Mouse (Mus musculus) hindbrain, embryonic 11.5 days (tissue): Measurements from ENCODE around the gene Dhx40. TPM values are rescaled to one million over a fixed set of nuclear protein-coding genes. Genes with fewer than 3 reads are reported as not detected.
"Not testable (repeated sequence)": the region's sequence is repeated elsewhere in the genome, so short reads cannot be mapped to it uniquely, and the experiment has no call there.

Experiments
- ATAC-seq: fragments of 200-750 bp; cut with Nextera tagmentation; 2 replicates; pipeline ENCODE4 v1.8.0; 2017; ENCODE audit warnings: mild to moderate bottlenecking, moderate TSS enrichment, moderate library complexity; ENCODE audit not compliant: low FRiP score
- DNase-seq: peaks from one replicate; pipeline ENCODE4 v3.0.0-alpha.2; 2015; ENCODE audit warnings: low spot score
- H3K27ac ChIP-seq: fragments of 300-500 bp; sonication (generic); 2 replicates; pipeline ENCODE4 v1.5.1; 2014; ENCODE audit warnings: mild to moderate bottlenecking, low read depth, low read length
- H3K27me3 ChIP-seq: fragments of 300-500 bp; sonication (generic); 2 replicates; pipeline ENCODE4 v1.6.1; 2014; ENCODE audit warnings: mild to moderate bottlenecking, low read length, moderate library complexity, mixed read lengths; ENCODE audit not compliant: control insufficient read depth, insufficient read depth
- H3K36me3 ChIP-seq: fragments of 300-500 bp; sonication (generic); 2 replicates; pipeline ENCODE4 v1.6.1; 2014; ENCODE audit warnings: mild to moderate bottlenecking, low read length, moderate library complexity, mixed read lengths; ENCODE audit not compliant: control insufficient read depth, insufficient read depth
- H3K4me1 ChIP-seq: fragments of 300-500 bp; sonication (generic); replicated peaks from 2 replicates; pipeline ENCODE4 v1.6.1; 2014; ENCODE audit warnings: low read length, mixed read lengths; ENCODE audit not compliant: control insufficient read depth, insufficient read depth
- H3K4me2 ChIP-seq: fragments of 300-500 bp; sonication (generic); replicated peaks from 2 replicates; pipeline ENCODE4 v1.6.1; 2014; ENCODE audit warnings: mild to moderate bottlenecking, low read depth, low read length
- H3K4me3 ChIP-seq: fragments of 300-500 bp; sonication (generic); 2 replicates; pipeline ENCODE4 v1.5.1; 2014; ENCODE audit warnings: low read depth, low read length
- H3K9ac ChIP-seq: fragments of 300-500 bp; sonication (generic); 2 replicates; pipeline ENCODE4 v1.6.1; 2014; ENCODE audit warnings: low read depth, low read length
- H3K9me3 ChIP-seq: fragments of 300-500 bp; sonication (generic); 2 replicates; pipeline ENCODE4 v1.6.1; 2016; ENCODE audit warnings: low read length; ENCODE audit not compliant: control insufficient read depth
- WGBS: fragments of 180-500 bp; shearing (Covaris S2); extraction: QIAGEN DNeasy Blood & Tissue Kit; methylation state at CpG from one replicate; pipeline ENCODE4 v1.1.7; 2014; 5-methylcytosine and 5-hydroxymethylcytosine counted together
- polyA plus RNA-seq: library from polyadenylated mRNA; unstranded; fragments of >200 nt; fragmentation: Nextera tagmentation; extraction: Ambion mirVana; gene quantifications from 2 replicates; pipeline ENCODE4 v1.2.1, GENCODE M21; 2014

Dhx40 gene
- polyA plus RNA-seq, 1 experiment from 2014 or later, result 52.7 TPM

DNA sequence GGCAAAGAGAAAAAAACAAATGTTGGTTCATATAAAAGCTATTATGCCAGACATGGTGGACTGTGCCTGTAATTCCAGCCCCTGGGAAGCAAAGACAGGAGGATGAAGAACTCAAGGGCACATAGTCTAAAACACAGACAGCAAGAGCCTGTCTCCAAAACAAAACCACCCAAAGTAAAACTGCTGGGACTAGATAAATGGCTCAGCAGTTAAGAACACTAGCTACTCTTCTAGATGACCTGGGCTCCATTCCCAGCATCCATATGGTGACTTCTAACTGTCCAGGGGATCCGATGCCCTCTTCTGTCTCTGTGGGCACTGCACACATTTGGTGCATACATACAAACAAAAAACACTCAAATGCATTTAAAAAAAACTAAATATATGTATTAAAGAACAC is 56.5 kb downstream of the Dhx40 start:
- 95% methylated on average over 1 of the region's 1 CpGs for WGBS
- no peak for ATAC-seq

DNA sequence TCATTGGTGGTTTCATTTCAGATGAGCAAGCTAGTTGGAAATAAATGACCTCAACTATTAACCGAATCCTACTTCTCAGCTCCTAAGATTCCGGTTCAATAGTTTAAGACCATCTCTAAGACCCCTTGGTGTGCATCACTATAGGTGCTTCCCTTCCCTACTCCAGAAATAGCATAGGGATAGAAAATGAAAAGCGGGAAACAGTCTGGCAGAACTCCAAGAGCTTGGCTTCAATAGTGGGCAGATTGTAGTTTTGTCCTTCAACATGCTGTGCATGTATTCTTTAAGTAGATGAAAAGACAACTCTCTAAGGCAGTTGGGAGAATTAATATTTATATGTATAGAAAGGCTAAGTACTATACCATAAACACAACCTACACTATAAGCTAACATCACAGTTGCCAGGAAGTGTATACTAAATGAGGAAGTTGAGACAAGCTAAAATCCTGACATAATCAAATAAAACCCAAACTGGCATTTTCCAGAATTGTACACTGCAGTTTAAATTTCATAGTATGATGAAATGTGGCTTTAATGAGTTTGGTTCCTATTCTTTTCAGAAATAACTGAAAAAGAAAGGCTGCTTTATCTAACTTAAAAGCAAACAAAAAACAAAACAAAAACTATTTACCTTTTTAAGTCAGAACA is 57.6 kb downstream of the Dhx40 start:
- Histone ChIP-seq H3K4me2 (no peak overlapping the region), H3K27ac (no peak overlapping the region), H3K9me3 (no peaks in the 10 kb centered on the region), H3K27me3 (no peaks in the 10 kb centered on the region), H3K4me1 (no peaks in the 10 kb centered on the region), H3K9ac (no peak overlapping the region), H3K36me3 (no peaks in the 10 kb centered on the region), H3K4me3 (no peak overlapping the region)
- 94% methylated on average over 3 of the region's 3 CpGs for WGBS
- DNase-seq (no peak), ATAC-seq (no peak)

More for the DNA sequence above, 56.5 kb downstream of the Dhx40 start:
- Histone ChIP-seq H3K4me3 (no peak overlapping the region), H3K4me1 (no peaks in the 10 kb centered on the region; the same call in 1 of the 2 replicates), H3K4me2 (no peak overlapping the region), H3K9ac (no peak overlapping the region), H3K9me3 (no peaks in the 10 kb centered on the region), H3K27me3 (no peaks in the 10 kb centered on the region), H3K27ac (no peak overlapping the region), H3K36me3 (no peaks in the 10 kb centered on the region)
- no peak for DNase-seq

DNA sequence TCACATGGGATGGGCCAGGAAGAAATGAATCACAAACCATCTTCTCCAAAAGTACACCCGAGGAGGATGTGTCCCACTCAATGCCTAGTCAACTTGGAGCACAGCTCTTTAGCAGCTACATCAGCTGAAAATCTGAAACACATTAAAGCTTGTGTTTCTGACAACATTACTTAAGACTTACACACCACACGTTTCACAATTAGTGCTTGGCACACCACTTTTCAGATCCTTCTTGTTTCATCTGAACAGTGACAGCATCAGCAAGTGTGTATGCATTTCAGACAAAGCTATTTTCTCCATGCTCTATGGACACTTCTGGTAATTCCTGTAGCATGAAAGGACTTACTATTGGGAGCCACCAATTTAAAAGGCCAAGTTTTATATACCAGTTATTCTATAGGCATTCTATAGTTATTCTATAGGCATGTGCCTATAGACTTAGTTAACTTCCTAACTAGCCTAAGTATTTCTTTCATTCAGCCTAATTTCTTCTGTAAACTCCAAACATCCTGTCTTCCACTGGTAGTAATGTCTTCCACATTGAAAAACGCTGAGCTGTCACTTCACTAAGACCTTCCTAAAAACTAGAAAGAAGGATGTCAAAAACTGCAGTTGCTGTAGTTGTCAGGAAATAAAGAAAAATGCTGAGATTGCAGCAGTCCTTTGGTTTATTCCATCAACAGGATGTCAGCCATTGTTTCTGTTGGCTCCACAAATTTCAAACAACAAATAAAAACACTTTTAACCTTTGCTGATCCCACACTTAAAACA is 61.7 kb downstream of the Dhx40 start:
- 82% methylated on average over 3 of the region's 3 CpGs for WGBS
- ATAC-seq, result no peak

DNA sequence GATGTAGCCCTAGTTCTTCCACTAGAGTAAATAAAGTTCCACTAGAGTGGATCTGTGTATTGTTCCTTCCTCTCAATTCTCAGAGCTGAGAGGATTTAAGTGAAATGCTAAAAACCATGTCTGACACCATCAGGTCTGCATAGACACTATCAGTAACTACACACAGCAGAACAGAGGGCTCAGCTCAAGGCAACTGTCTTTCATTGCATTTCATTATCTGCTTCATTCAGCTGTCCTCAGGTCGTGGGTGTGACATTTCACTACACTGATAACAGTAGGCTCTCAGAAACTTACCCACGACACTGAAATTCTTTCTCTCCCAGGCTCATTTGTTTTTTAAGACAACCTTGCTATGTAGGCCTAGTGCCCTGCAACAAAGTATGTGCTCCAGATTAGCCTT is 64.9 kb downstream of the Dhx40 start:
- no peak for ATAC-seq
- H3K27ac ChIP-seq, result no peak overlapping the region
- no peaks in the 10 kb centered on the region for H3K4me1 ChIP-seq
- H3K4me3 ChIP-seq, result no peak overlapping the region
- H3K27me3 ChIP-seq, result no peaks in the 10 kb centered on the region
- 65% methylated on average over 2 of the region's 2 CpGs for WGBS
- H3K9ac ChIP-seq, result no peak overlapping the region
- H3K4me2 ChIP-seq, result no peak overlapping the region
- no peaks in the 10 kb centered on the region for H3K9me3 ChIP-seq
- no peaks in the 10 kb centered on the region for H3K36me3 ChIP-seq
- DNase-seq, result no peak

More for the DNA sequence above, 61.7 kb downstream of the Dhx40 start:
- H3K27ac ChIP-seq, result no peak overlapping the region
- DNase-seq, result no peak
- no peaks in the 10 kb centered on the region for H3K27me3 ChIP-seq
- no peak overlapping the region for H3K4me2 ChIP-seq
- no peak overlapping the region for H3K9ac ChIP-seq
- no peaks in the 10 kb centered on the region for H3K4me1 ChIP-seq
- H3K4me3 ChIP-seq, result no peak overlapping the region
- no peaks in the 10 kb centered on the region for H3K36me3 ChIP-seq
- no peaks in the 10 kb centered on the region for H3K9me3 ChIP-seq

DNA sequence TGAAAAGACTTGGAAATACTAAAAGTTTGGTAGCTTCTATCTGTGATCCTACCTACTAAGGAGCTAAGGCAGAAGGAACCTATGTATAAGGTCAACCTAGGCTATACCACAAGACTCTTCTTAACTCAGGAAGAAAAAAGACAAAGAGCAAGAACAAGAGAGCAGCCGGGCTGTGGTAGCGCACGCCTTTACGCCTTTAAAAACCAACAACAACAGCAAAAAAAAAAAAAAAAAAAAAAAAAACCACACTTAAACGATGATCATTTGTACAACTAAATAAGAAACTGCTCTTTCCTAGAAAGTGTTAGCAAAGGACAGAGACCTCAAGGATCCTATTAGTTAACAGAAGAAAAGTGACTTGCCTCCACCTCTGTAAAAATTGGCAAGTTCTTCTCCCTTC is 66.0 kb downstream of the Dhx40 start:
- no peaks in the 10 kb centered on the region for H3K27me3 ChIP-seq
- WGBS, result 93% methylated on average over 5 of the region's 5 CpGs
- DNase-seq (no peak), ATAC-seq (no peak)
- H3K36me3 ChIP-seq, result no peaks in the 10 kb centered on the region
- no peaks in the 10 kb centered on the region for H3K4me1 ChIP-seq
- no peak overlapping the region for H3K4me3 ChIP-seq
- H3K9me3 ChIP-seq, result no peaks in the 10 kb centered on the region
- H3K4me2 ChIP-seq, result no peak overlapping the region
- H3K27ac ChIP-seq, result no peak overlapping the region
- no peak overlapping the region for H3K9ac ChIP-seq

DNA sequence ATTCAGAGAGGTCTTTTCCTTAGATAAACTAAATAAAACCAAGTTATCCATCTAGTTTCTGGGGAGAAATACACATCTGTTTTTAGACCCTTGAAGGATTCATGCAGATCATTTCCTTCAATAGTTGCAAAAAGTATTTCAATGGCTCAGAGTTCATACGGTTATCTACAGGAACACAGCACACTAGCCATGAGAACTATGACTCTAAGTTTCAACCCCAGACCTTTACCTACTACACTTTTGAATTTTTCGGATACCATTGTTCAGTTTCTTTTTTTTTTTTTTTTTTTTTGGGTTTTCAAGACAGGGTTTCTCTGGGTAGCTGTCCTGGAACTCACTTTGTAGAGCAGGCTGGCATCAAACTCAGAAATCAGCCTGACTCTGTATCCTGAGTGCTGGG is 68.1 kb downstream of the Dhx40 start:
- Histone ChIP-seq H3K27me3 (no peaks in the 10 kb centered on the region), H3K36me3 (no peaks in the 10 kb centered on the region), H3K4me2 (no peak overlapping the region), H3K27ac (no peak overlapping the region), H3K9ac (no peak overlapping the region), H3K9me3 (no peaks in the 10 kb centered on the region), H3K4me3 (no peak overlapping the region), H3K4me1 (no peaks in the 10 kb centered on the region)
- no peak for ATAC-seq
- 94% methylated on average over 2 of the region's 2 CpGs for WGBS
- DNase-seq, result no peak

DNA sequence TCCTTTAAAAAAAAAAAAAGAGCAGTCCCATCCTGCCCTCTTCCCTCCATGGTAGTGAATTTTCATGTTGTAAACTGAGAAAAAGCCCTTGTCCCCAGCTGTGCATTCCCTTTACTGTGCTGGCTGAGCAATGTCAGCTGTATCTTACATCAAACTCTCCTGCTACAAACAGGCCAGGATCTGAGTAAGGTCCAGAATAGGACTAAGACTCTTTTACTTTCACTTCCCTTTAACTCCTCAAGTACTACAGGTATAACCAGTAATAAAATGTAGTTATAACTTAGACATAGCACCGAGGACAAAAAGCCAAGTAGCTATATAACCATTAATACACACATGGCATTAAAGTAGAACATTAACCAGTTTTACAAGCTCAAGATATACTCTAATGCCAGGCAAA is 68.6 kb downstream of the Dhx40 start:
- DNase-seq, result no peak
- Histone ChIP-seq H3K9me3 (no peaks in the 10 kb centered on the region), H3K9ac (no peak overlapping the region), H3K27me3 (no peaks in the 10 kb centered on the region), H3K36me3 (no peaks in the 10 kb centered on the region), H3K27ac (no peak overlapping the region), H3K4me1 (no peaks in the 10 kb centered on the region), H3K4me3 (no peak overlapping the region), H3K4me2 (no peak overlapping the region)
- WGBS, result 98% methylated on average over 1 of the region's 1 CpGs
- no peak for ATAC-seq

DNA sequence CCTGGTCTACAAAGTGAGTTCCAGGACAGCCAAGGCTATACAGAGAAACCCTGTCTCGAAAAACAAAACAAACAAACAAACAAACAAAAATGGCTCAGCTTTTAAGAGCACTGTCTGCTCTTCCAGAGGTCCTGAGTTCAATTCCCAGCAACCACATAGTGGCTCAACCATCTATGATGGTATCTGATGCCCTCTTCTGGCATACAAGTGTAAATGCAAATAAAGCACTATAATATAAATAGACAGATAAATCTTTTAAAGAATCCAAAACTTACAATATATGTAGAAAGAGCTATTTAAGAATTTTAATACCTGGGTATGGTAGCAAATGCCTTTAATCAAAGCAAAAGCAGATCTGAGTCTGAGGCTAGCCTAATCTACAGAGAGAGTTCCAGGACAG is 69.2 kb downstream of the Dhx40 start:
- not testable (repeated sequence) for ATAC-seq, H3K4me1 ChIP-seq, DNase-seq, H3K4me3 ChIP-seq, H3K27me3 ChIP-seq, H3K9ac ChIP-seq, H3K27ac ChIP-seq, H3K9me3 ChIP-seq, H3K36me3 ChIP-seq, H3K4me2 ChIP-seq
- 95% methylated on average over 1 of the region's 1 CpGs for WGBS
